Mouse (Mus musculus) midbrain, embryonic 11.5 days (tissue): ENCODE measurements around the gene Usp21. TPM values are rescaled to one million over a fixed set of nuclear protein-coding genes. Genes with fewer than 3 reads are reported as not detected.

Experiments used
- ATAC-seq: fragments of 200-750 bp; cut with Nextera tagmentation; 2 replicates; pipeline ENCODE4 v1.8.0; 2017; ENCODE audit warnings: moderate TSS enrichment, moderate library complexity; ENCODE audit not compliant: low FRiP score
- DNase-seq: peaks from one replicate; pipeline ENCODE4 v3.0.0; 2015; ENCODE audit warnings: low spot score; ENCODE audit errors: missing footprints
- H3K27ac ChIP-seq: fragments of 300-500 bp; sonication (generic); 2 replicates; pipeline ENCODE4 v1.5.1; 2014; ENCODE audit warnings: low read depth, low read length
- H3K27me3 ChIP-seq: fragments of 300-500 bp; sonication (generic); 2 replicates; pipeline ENCODE4 v1.6.1; 2014; ENCODE audit warnings: mild to moderate bottlenecking, low read length, moderate library complexity, mixed read lengths; ENCODE audit not compliant: control insufficient read depth, insufficient read depth
- H3K36me3 ChIP-seq: fragments of 300-500 bp; sonication (generic); 2 replicates; pipeline ENCODE4 v1.6.1; 2014; ENCODE audit warnings: mild to moderate bottlenecking, low read length, moderate library complexity, mixed read lengths; ENCODE audit not compliant: control insufficient read depth, insufficient read depth
- H3K4me1 ChIP-seq: fragments of 300-500 bp; sonication (generic); 2 replicates; pipeline ENCODE4 v1.6.1; 2014; ENCODE audit warnings: low read length; ENCODE audit not compliant: control insufficient read depth, insufficient read depth
- H3K4me2 ChIP-seq: fragments of 300-500 bp; sonication (generic); 2 replicates; pipeline ENCODE4 v1.6.1; 2014; ENCODE audit warnings: mild to moderate bottlenecking, moderate library complexity
- H3K4me3 ChIP-seq: fragments of 300-500 bp; sonication (generic); 2 replicates; pipeline ENCODE4 v1.5.1; 2014; ENCODE audit warnings: low read depth, low read length
- H3K9ac ChIP-seq: fragments of 300-500 bp; sonication (generic); 2 replicates; pipeline ENCODE4 v1.6.1; 2014; ENCODE audit warnings: low read length
- H3K9me3 ChIP-seq: fragments of 300-500 bp; sonication (generic); 2 replicates; pipeline ENCODE4 v1.6.1; 2016; ENCODE audit warnings: low read length; ENCODE audit not compliant: control insufficient read depth
- WGBS: fragments of 180-500 bp; shearing (Covaris S2); extraction: QIAGEN DNeasy Blood & Tissue Kit; methylation state at CpG from one replicate; pipeline ENCODE4 v1.1.7; 2014; 5-methylcytosine and 5-hydroxymethylcytosine counted together
- polyA plus RNA-seq: library from polyadenylated mRNA; unstranded; fragments of >200 nt; fragmentation: Nextera tagmentation; extraction: Ambion mirVana; gene quantifications from 2 replicates; pipeline ENCODE4 v1.2.1, GENCODE M21; 2014

Usp21 gene
- polyA plus RNA-seq, 1 experiment from 2014 or later, result 88.6 TPM

DNA sequence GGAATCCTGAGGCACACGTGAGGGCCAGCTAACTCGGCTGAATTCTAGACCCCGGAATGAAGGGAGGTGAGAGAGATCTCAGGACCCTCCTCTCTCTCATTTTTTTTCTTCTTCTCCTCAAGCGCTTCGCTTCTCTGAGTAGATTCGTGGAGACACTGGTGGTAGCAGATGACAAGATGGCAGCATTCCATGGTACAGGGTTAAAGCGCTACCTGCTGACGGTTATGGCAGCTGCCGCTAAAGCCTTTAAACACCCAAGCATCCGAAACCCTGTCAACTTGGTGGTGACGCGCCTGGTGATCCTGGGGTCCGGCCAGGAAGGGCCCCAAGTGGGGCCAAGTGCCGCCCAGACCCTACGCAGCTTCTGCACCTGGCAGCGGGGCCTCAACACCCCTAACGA is 35.4 kb downstream of the Usp21 start:
- Histone ChIP-seq H3K27me3 (no peaks in the 10 kb centered on the region), H3K9ac (peak overlapping the region; percentile 51; the same call in 1 of the 2 replicates), H3K27ac (no peak overlapping the region), H3K4me2 (peak overlapping the region; percentile 47), H3K9me3 (no peaks in the 10 kb centered on the region), H3K4me1 (peaks cover 30% of the 10 kb centered on the region), H3K36me3 (no peaks in the 10 kb centered on the region), H3K4me3 (peak overlapping the region; percentile 18; the same call in 1 of the 2 replicates)
- WGBS, result 35% methylated on average over 17 of the region's 17 CpGs
- ATAC-seq, result no peak
- no peak for DNase-seq

DNA sequence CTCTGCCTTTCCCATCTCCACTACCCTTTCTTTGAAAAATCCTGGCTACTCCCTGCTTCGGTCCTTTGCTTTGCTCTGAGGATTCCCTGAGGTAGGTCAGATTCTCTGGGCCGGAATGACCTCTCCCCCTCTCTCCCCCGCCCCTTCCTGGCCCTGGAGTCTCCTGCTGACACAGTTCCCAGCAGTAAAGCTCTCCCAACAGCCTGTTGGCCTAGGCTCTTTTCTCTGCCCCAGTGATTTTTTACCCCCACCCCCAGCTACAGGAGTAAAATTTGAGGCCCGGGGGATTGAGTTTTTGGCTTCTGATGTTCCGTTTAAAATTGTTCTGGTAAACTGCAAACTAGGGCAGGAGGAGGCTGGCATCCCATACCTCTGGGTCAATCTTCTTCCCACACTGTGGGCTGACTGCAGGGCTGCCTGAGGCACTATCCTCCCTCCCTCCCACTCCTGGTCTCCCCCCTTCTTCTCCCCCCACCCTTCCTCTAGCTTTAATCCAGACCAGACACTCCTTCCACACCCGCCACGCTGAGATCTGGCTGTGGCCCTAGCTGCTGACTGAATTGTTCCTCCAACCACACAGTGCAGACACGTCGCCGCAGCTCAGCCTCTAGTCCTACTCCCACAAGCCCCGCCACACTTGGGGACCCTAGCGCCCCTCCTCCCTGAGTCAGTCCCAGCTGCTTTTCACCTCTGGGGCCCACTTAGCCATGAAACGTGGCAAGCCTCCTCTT is 36.0 kb downstream of the Usp21 start:
- peak; percentile 19 for ATAC-seq
- Histone ChIP-seq H3K4me3 (peak overlapping the region; percentile 18; the same call in 1 of the 2 replicates), H3K4me1 (peaks cover 32% of the 10 kb centered on the region)

DNA sequence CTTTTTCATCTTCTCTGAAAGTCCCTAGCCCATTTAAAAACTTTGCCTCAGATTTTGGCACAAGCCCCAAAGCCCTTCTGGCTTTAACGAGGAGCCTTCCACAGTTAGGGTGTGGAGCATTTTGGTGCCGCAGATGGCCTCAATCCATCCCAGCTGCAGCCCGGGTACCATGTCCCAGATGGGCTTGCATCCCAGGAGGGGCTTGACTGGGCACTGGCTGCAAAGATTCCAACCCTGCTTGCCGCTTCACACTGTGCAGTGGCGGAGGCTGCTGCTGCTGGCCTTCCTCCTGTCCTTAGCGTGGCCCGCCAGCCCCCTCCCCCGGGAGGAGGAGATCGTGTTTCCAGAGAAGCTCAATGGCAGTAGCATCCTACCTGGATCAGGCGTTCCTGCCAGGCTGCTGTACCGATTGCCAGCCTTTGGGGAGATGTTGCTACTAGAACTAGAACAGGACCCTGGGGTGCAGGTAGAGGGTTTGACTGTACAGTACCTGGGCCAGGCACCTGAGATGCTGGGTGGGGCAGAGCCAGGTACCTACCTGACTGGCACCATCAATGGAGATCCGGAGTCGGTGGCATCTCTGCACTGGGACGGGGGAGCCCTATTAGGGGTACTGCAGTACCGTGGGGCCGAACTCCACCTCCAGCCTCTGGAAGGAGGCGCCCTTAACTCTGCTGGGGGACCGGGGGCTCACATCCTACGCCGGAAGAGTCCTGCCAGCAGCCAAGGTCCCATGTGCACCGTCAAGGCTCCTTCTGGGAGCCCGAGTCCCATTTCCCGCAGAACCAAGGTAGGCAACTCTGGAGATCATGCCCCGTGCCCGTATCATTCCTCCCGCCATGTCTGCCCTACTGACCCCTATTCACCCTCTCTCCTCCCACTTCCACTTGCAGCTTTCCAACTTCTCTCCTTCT is 36.9 kb downstream of the Usp21 start, which contains the start of gene Ndufs2:
Gene Ndufs2 (minus strand): TSS at position 709 of the 914 bp plus-strand sequence.
- H3K4me1 ChIP-seq, result peaks cover 37% of the 10 kb centered on the region
- H3K9ac ChIP-seq, result peak within 1 kb of the TSS; percentile 51
- peak within 1 kb of the TSS; percentile 47 for H3K4me2 ChIP-seq
- ATAC-seq (no peak), DNase-seq (peak; percentile 90)
- no peaks in the 10 kb centered on the region for H3K27me3 ChIP-seq
- no peaks in the 10 kb centered on the region for H3K36me3 ChIP-seq
- H3K9me3 ChIP-seq, result no peaks in the 10 kb centered on the region
- H3K4me3 ChIP-seq, result peak within 1 kb of the TSS; percentile 18
- peak within 1 kb of the TSS; percentile 36; the same call in 1 of the 2 replicates for H3K27ac ChIP-seq
- WGBS, result 9% methylated on average over 26 of the region's 26 CpGs

More for the DNA sequence above, 36.0 kb downstream of the Usp21 start:
- peak overlapping the region; percentile 51 for H3K9ac ChIP-seq
- peak; percentile 90 for DNase-seq
- WGBS, result 2% methylated on average over 13 of the region's 13 CpGs
- H3K4me2 ChIP-seq, result peak overlapping the region; percentile 47
- H3K36me3 ChIP-seq, result no peaks in the 10 kb centered on the region
- no peaks in the 10 kb centered on the region for H3K9me3 ChIP-seq
- H3K27me3 ChIP-seq, result no peaks in the 10 kb centered on the region
- peak overlapping the region; percentile 36; the same call in 1 of the 2 replicates for H3K27ac ChIP-seq

DNA sequence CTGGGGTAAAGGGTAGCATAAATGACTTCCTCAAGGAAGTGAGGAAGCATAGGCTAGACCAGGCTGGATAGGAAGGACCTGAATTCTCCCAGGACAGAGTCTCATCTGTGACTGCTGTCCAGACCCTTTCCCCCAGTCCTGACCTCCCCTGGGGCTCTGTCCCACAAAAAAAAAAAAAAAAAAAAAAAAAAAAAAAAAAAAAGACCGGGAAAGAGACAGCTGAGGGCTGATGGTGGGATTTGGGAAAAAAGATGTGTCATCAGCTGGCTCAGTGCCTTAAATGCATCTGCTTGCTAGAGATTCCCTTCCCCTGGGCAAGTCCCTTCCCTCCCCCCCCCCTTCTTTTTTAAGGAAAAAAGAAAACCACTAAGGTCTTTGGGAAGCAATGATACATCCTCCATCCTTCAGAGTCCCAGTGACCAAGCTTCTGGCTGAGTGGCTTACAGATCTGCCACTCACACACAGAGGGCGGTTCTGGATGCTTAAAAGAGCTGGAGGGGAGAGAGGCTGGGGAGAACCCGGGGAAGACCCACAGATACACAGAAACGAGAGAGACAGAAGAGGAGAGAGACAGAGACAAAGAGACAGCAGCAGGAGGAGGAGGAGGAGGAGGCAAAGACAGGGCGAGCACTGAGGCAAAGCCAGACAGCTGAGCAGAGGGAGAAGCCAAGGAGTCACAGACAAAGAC is 37.7 kb downstream of the Usp21 start, which contains the start of gene Adamts4:
Gene Adamts4 (plus strand): TSS at position 509 of the 688 bp plus-strand sequence.
- peak; percentile 93 for DNase-seq
- H3K27ac ChIP-seq, result no peak within 1 kb of the TSS
- H3K9me3 ChIP-seq, result no peaks in the 10 kb centered on the region
- H3K4me2 ChIP-seq, result peak within 1 kb of the TSS; percentile 47
- H3K27me3 ChIP-seq, result no peaks in the 10 kb centered on the region
- H3K9ac ChIP-seq, result peak within 1 kb of the TSS; percentile 51
- 7% methylated on average over 5 of the region's 5 CpGs for WGBS
- peak within 1 kb of the TSS; percentile 18 for H3K4me3 ChIP-seq
- no peak for ATAC-seq
- peaks cover 37% of the 10 kb centered on the region for H3K4me1 ChIP-seq
- no peaks in the 10 kb centered on the region for H3K36me3 ChIP-seq

DNA sequence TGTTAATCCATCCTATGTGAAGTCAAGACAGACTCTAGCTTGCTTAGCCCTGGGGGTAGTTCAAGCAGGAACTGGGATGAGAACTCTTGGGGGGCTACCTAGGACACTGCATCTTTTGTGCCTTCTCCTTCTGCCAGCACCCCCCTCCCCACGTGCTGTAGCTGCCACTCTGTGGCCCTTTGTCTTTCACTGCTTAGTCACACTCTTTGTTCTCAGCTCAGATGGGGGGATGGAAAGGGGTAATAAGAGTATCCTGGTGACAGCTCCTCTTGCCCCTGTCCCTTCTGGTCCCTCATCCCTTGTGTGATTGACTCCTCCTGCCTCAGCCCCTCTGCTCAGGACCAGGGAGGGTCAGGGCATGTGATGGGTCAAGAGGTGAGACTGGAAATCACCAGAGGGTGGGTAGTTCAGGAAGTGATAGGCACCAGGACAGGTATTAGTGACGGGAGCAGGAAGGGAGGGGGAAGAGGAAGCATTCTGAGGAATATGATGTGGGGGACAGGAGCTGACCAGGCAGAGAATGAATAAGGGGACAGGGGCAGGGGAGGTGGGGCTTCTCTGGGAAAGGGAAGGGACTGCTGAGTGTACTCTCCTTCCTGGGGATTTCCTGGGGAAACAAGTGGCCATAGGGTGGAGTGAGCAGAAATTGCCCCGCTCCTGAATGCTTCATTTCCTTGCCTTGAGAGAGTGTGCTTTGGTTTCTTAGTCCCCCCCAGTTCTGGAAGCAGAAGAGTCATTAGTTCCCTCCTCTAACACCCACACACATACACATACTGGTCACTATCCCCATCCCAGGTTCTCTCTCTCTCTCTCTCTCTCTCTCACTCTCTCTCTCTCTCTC is 39.2 kb downstream of the Usp21 start:
- WGBS, result 36% methylated on average over 3 of the region's 3 CpGs
- DNase-seq (no peak), ATAC-seq (no peak)
- no peak overlapping the region for H3K27ac ChIP-seq
- H3K4me2 ChIP-seq, result no peak overlapping the region
- peaks cover 37% of the 10 kb centered on the region for H3K4me1 ChIP-seq
- H3K27me3 ChIP-seq, result no peaks in the 10 kb centered on the region
- no peak overlapping the region for H3K4me3 ChIP-seq
- H3K9ac ChIP-seq, result no peak overlapping the region; the same call in 1 of the 2 replicates
- no peaks in the 10 kb centered on the region for H3K9me3 ChIP-seq
- no peaks in the 10 kb centered on the region for H3K36me3 ChIP-seq

DNA sequence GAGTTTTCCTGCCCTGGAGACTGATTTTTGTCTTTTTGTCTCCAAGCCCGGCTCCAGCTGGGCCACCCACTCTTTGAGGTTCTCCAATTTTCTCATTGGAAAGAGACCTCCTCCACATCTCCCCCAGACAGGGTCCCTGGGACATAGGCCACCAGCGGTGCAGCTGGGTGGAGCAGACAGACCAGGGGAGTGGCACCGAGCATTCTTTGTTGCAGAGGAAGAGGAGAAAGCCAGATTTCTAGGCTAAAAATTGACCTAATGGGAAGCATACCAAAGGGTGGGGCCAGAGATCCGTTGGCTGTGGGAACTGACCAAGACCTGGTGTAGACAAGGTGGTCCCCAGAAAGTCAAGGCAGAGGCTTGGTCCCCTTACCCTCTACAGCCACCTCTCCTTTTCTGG is 39.9 kb downstream of the Usp21 start:
- peaks cover 37% of the 10 kb centered on the region for H3K4me1 ChIP-seq
- H3K27me3 ChIP-seq, result no peaks in the 10 kb centered on the region
- DNase-seq (no peak), ATAC-seq (no peak)
- peak overlapping the region; percentile 5; the same call in 1 of the 2 replicates for H3K27ac ChIP-seq
- no peaks in the 10 kb centered on the region for H3K36me3 ChIP-seq
- peak overlapping the region; percentile 64 for H3K4me3 ChIP-seq
- H3K4me2 ChIP-seq, result peak overlapping the region; percentile 81; the same call in 1 of the 2 replicates
- peak overlapping the region; percentile 89 for H3K9ac ChIP-seq
- WGBS, result 22% methylated on average over 4 of the region's 4 CpGs
- H3K9me3 ChIP-seq, result no peaks in the 10 kb centered on the region

DNA sequence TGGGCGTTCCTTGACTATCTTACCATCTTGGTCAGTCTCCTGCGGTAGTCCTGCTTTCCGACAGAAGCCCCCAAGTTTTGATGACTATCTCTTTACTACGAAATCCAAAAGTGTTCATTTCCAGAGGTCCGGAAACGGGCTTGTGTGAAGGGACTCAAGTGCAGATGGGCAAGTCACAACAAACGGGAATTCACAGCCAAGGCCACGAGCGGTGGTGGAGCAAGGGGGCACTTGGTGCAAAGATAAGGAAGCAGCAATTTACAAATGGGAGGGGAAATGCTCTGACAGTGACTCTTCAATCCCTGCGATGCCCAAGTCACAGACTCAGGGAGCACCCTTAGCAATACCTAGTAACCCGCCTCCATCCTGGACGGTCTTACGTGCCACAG is 40.3 kb downstream of the Usp21 start:
- Histone ChIP-seq H3K27me3 (no peaks in the 10 kb centered on the region), H3K9ac (peak overlapping the region; percentile 89), H3K36me3 (peaks cover under 1% of the 10 kb centered on the region; the same call in 1 of the 2 replicates), H3K27ac (peak overlapping the region; percentile 20; the same call in 1 of the 2 replicates), H3K4me1 (peaks cover 37% of the 10 kb centered on the region), H3K9me3 (no peaks in the 10 kb centered on the region), H3K4me3 (peak overlapping the region; percentile 64), H3K4me2 (peak overlapping the region; percentile 81)
- DNase-seq (no peak), ATAC-seq (peak; percentile 4; the same call in 1 of the 2 replicates)
- 18% methylated on average over 13 of the region's 13 CpGs for WGBS
